Mouse (Mus musculus) MEL (cell line): ENCODE results near the gene Gm44973. TPM values are rescaled to one million over a fixed set of nuclear protein-coding genes. Genes with fewer than 3 reads are reported as not detected.

Source experiments
- DNase-seq: peaks from one replicate; pipeline ENCODE4 v3.0.0; 2011; ENCODE audit warnings: low read depth, low spot score
- H3K27ac ChIP-seq: 2 replicates; pipeline ENCODE4 v1.5.1; 2012; ENCODE audit warnings: low read depth, mild to moderate bottlenecking, control low read depth, low read length, moderate library complexity; ENCODE audit not compliant: control insufficient read depth
- H3K27me3 ChIP-seq, 2 experiments: fragments of 150-350 bp in 1 of 2; sonication (generic) in 1 of 2; 2 replicates each; pipeline ENCODE4 v1.6.1; 2012; ENCODE audit warnings: low read length in 2 of 2, mild to moderate bottlenecking in 2 of 2, improper control_type of control experiment in 1 of 2, moderate library complexity in 1 of 2; ENCODE audit not compliant: insufficient read depth in 2 of 2, control insufficient read depth in 1 of 2
- H3K36me3 ChIP-seq, 2 experiments: 2 replicates each; pipeline ENCODE4 v1.6.1; 2012 to 2014; ENCODE audit warnings: low read length in 2 of 2, improper control_type of control experiment in 1 of 2, inconsistent platforms in 1 of 2, mild to moderate bottlenecking in 1 of 2; ENCODE audit not compliant: insufficient read depth in 2 of 2, control insufficient read depth in 1 of 2
- H3K4me1 ChIP-seq, 2 experiments: fragments of 150-350 bp in 1 of 2; sonication (generic) in 1 of 2; 2 replicates each; pipeline ENCODE4 v1.6.1; 2012; ENCODE audit warnings: low read length in 2 of 2, improper control_type of control experiment in 1 of 2, mild to moderate bottlenecking in 1 of 2; ENCODE audit not compliant: insufficient read depth in 2 of 2, control insufficient read depth in 1 of 2
- H3K4me3 ChIP-seq, 2 experiments: fragments of 150-350 bp in 1 of 2; sonication (generic) in 1 of 2; 2 replicates each; pipeline ENCODE4 v1.5.1; 2012; ENCODE audit warnings: low read depth in 2 of 2, low read length in 2 of 2, mild to moderate bottlenecking in 2 of 2, moderate library complexity in 2 of 2, control low read depth in 1 of 2, improper control_type of control experiment in 1 of 2; ENCODE audit not compliant: control insufficient read depth in 1 of 2, insufficient read depth in 1 of 2
- H3K79me2 ChIP-seq: 2 replicates; pipeline ENCODE4 v1.6.1; 2012; ENCODE audit warnings: mild to moderate bottlenecking, low read length, moderate library complexity; ENCODE audit not compliant: control insufficient read depth, poor library complexity, insufficient read depth
- H3K9ac ChIP-seq: 2 replicates; pipeline ENCODE4 v1.6.1; 2012; ENCODE audit warnings: low read depth, mild to moderate bottlenecking, control low read depth, low read length, moderate library complexity; ENCODE audit not compliant: control insufficient read depth, poor library complexity, severe bottlenecking
- H3K9me3 ChIP-seq: fragments of 150-350 bp; sonication (generic); replicated peaks from 2 replicates; pipeline ENCODE4 v1.6.1; 2012; ENCODE audit warnings: mild to moderate bottlenecking, low read length, improper control_type of control experiment, moderate library complexity; ENCODE audit not compliant: insufficient read depth
- BHLHE40 ChIP-seq: IDR thresholded peaks from 2 replicates; pipeline ENCODE4 v1.6.1; 2012; ENCODE audit warnings: low read depth, mild to moderate bottlenecking, inconsistent platforms, low read length, improper control_type of control experiment, borderline replicate concordance
- CHD2 ChIP-seq: IDR thresholded peaks from 2 replicates; pipeline ENCODE4 v1.6.1; 2011; ENCODE audit warnings: low read length, improper control_type of control experiment
- CTCF ChIP-seq, 3 experiments: IDR thresholded peaks in 2 of 3; conservative IDR thresholded peaks in 1 of 3; 2 replicates each; pipeline ENCODE4 v1.5.1; 2011 to 2012; ENCODE audit warnings: low read length in 3 of 3, low read depth in 2 of 3, mild to moderate bottlenecking in 2 of 3, improper control_type of control experiment in 1 of 3, inconsistent platforms in 1 of 3, mixed read lengths in 1 of 3, moderate library complexity in 1 of 3; ENCODE audit not compliant: control insufficient read depth in 1 of 3, insufficient read depth in 1 of 3, poor library complexity in 1 of 3, severe bottlenecking in 1 of 3
- EP300 ChIP-seq, 2 experiments: IDR thresholded peaks; 2 replicates each; pipeline ENCODE4 v1.6.1; 2011; ENCODE audit warnings: improper control_type of control experiment in 2 of 2, low read length in 2 of 2, low read depth in 1 of 2, mild to moderate bottlenecking in 1 of 2
- ETS1 ChIP-seq: IDR thresholded peaks from 2 replicates; pipeline ENCODE4 v1.6.1; 2012; ENCODE audit warnings: low read depth, mild to moderate bottlenecking, inconsistent platforms, low read length, improper control_type of control experiment, moderate library complexity
- GATA1 ChIP-seq: IDR thresholded peaks from 2 replicates; pipeline ENCODE4 v1.6.1; 2011; ENCODE audit warnings: low read depth, low read length, improper control_type of control experiment
- HCFC1 ChIP-seq: IDR thresholded peaks from 2 replicates; pipeline ENCODE4 v1.6.1; 2012; ENCODE audit warnings: low read depth, mild to moderate bottlenecking, inconsistent platforms, low read length, improper control_type of control experiment, moderate library complexity
- JUND ChIP-seq: IDR thresholded peaks from 2 replicates; pipeline ENCODE4 v1.6.1; 2011; ENCODE audit warnings: low read depth, mild to moderate bottlenecking, improper control_type of control experiment, low read length
- KAT2A ChIP-seq: conservative IDR thresholded peaks from 2 replicates; pipeline ENCODE4 v1.6.1; 2012; ENCODE audit warnings: low read depth, low read length, improper control_type of control experiment, inconsistent platforms
- MAX ChIP-seq: IDR thresholded peaks from 2 replicates; pipeline ENCODE4 v1.6.1; 2011; ENCODE audit warnings: low read length, improper control_type of control experiment
- MXI1 ChIP-seq: IDR thresholded peaks from 2 replicates; pipeline ENCODE4 v1.6.1; 2011; ENCODE audit warnings: mild to moderate bottlenecking, low read depth, low read length, improper control_type of control experiment
- POLR2AphosphoS2 ChIP-seq: IDR thresholded peaks from 2 replicates; pipeline ENCODE4 v1.6.1; 2011; ENCODE audit warnings: low read length, improper control_type of control experiment
- POLR2AphosphoS5 ChIP-seq: IDR thresholded peaks from 2 replicates; pipeline ENCODE4 v1.6.1; 2012; ENCODE audit warnings: low read depth, borderline replicate concordance, mild to moderate bottlenecking, inconsistent platforms, low read length, moderate library complexity, mixed read lengths
- RAD21 ChIP-seq: IDR thresholded peaks from 2 replicates; pipeline ENCODE4 v1.6.1; 2011; ENCODE audit warnings: mild to moderate bottlenecking, low read depth, low read length, improper control_type of control experiment
- RCOR1 ChIP-seq: IDR thresholded peaks from 2 replicates; pipeline ENCODE4 v1.6.1; 2012; ENCODE audit warnings: low read depth, mild to moderate bottlenecking, inconsistent platforms, low read length, improper control_type of control experiment
- SIN3A ChIP-seq: IDR thresholded peaks from 2 replicates; pipeline ENCODE4 v1.6.1; 2012; ENCODE audit warnings: low read length, improper control_type of control experiment, inconsistent platforms
- SMC3 ChIP-seq: IDR thresholded peaks from 2 replicates; pipeline ENCODE4 v1.6.1; 2011; ENCODE audit warnings: low read depth, low read length, improper control_type of control experiment
- TAL1 ChIP-seq: IDR thresholded peaks from 2 replicates; pipeline ENCODE4 v1.6.1; 2012; ENCODE audit warnings: mild to moderate bottlenecking, inconsistent platforms, low read length, moderate library complexity, mixed read lengths
- TCF12 ChIP-seq: IDR thresholded peaks from 2 replicates; pipeline ENCODE4 v1.6.1; 2014; ENCODE audit warnings: low read depth, mild to moderate bottlenecking, inconsistent platforms, low read length, improper control_type of control experiment, moderate library complexity
- USF1 ChIP-seq: IDR thresholded peaks from 2 replicates; pipeline ENCODE4 v1.6.1; 2014; ENCODE audit warnings: low read depth, mild to moderate bottlenecking, inconsistent platforms, low read length, improper control_type of control experiment, moderate library complexity
- ZC3H11A ChIP-seq: IDR thresholded peaks from 2 replicates; pipeline ENCODE4 v1.6.1; 2012; ENCODE audit warnings: low read depth, mild to moderate bottlenecking, inconsistent platforms, low read length, improper control_type of control experiment
- ZKSCAN1 ChIP-seq: IDR thresholded peaks from 2 replicates; pipeline ENCODE4 v1.6.1; 2012; ENCODE audit warnings: low read depth, mild to moderate bottlenecking, inconsistent platforms, low read length, improper control_type of control experiment, moderate library complexity
- polyA plus RNA-seq, 2 experiments: library from polyadenylated mRNA; stranded (reverse) in 1 of 2; unstranded in 1 of 2; fragments of >175 nt in 1 of 2; fragments of >200 nt in 1 of 2; gene quantifications; 2 replicates each; pipeline versions ENCODE4 v1.2.1 to v1.2.4; 2012; ENCODE audit warnings: low replicate concordance in 2 of 2, low read depth in 1 of 2; ENCODE audit not compliant: insufficient read length in 2 of 2, insufficient read depth in 1 of 2, missing spikeins in 1 of 2
- total RNA-seq: library from RNA; depleted of rRNA; stranded (reverse); fragments of 300-350 nt; gene quantifications from 2 replicates; pipeline ENCODE4 v1.2.3, GENCODE M21; 2012; rRNA removed

Gm44973 gene
- total and polyA plus RNA-seq, 3 experiments, result 7.9 TPM; not detected in 2

DNA sequence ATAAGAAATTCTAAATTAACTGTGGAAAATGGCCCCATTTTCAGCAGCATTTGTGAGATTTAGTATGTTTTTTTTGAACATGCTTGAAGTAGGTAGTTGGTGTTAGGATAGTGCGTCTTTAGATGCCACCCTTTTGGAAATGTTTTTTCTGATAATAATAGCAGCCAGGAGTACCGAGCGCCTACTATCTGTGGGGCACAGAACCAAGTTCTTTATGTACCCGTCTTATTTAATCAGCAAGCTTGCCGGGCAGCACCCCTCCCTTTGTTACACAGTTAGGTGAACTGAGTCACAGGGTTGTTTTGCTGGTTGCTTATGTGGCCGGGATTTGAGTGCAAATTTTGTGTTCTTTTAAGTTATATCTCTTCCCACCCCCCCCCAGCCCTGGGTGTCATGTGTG, 65.9 kb downstream of the Gm44973 start:
- Histone ChIP-seq H3K27ac (peak overlapping the region; percentile 3; the same call in 1 of the 2 replicates), H3K36me3 (peaks cover 24 to 51% of the 10 kb centered on the region in 2 experiments), H3K27me3 (no peaks in the 10 kb centered on the region), H3K4me3 (peak overlapping the region; percentile 69 to 95), H3K79me2 (peaks cover 43% of the 10 kb centered on the region), H3K9me3 (no peaks in the 10 kb centered on the region), H3K9ac (peak overlapping the region; percentile 91), H3K4me1 (peaks cover 13 to 41% of the 10 kb centered on the region in 2 experiments)
- TF ChIP-seq RAD21 (no peak), TAL1 (peak; percentile 69), EP300 (IDR thresholded peaks at IDR 0.05; ENCODE audit: low read depth in 1 of 2, low read length in 2 of 2) (peak; percentile 43 to 73; a peak in 3 of 4 replicates), KAT2A (no peak), ZC3H11A (no peak), MXI1 (0 out of 2 replicates have a peak, but pooled peaks have one; percentile 32), TCF12 (peak; percentile 52; the same call in 1 of the 2 replicates), CTCF (IDR thresholded peaks at IDR 0.05 in 2 of 3, conservative IDR thresholded peaks at IDR 0.05 in 1 of 3; ENCODE audit: control insufficient read depth in 1 of 3, insufficient read depth in 1 of 3, low read depth in 2 of 3, low read length in 3 of 3, poor library complexity in 1 of 3, severe bottlenecking in 1 of 3) (peak in 1 of 3 experiments; percentile 18; a peak in 2 of 6 replicates), HCFC1 (0 out of 2 replicates have a peak, but pooled peaks have one; percentile 23), SIN3A (peak; percentile 61; the same call in 1 of the 2 replicates), GATA1 (peak; percentile 44; the same call in 1 of the 2 replicates), CHD2 (no peak)
- DNase-seq, result peak; percentile 75

DNA sequence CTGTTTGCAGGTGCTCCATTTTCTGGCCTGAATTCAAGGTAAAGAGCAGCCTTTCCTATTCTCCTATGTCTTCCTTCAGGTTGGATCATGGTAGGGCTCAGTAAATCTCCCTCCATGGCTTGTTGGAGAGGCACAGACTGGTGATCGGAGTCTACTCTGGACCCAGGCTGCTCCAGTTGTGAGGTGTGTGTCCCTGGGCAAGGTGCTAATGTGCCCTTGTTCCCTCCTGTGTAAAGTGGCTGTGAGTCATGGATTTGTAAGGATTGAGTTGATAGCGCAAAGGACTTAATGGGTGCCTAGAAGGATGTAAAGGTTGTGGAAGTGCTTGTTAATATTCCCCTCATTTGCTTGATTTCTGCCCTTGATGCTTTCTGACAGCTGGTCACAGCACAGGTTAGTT, 66.6 kb downstream of the Gm44973 start:
- H3K36me3 ChIP-seq, result peaks cover 19 to 44% of the 10 kb centered on the region in 2 experiments
- H3K79me2 ChIP-seq, result peaks cover 46% of the 10 kb centered on the region
- DNase-seq, result no peak
- H3K9ac ChIP-seq, result peak overlapping the region; percentile 91
- TF ChIP-seq POLR2AphosphoS5 (no peak), TAL1 (no peak), POLR2AphosphoS2 (no peak), ZKSCAN1 (no peak), KAT2A (no peak), GATA1 (no peak), HCFC1 (no peak), ZC3H11A (no peak), EP300 (IDR thresholded peaks at IDR 0.05; ENCODE audit: low read depth in 1 of 2, low read length in 2 of 2) (no peak), SMC3 (no peak), RCOR1 (no peak), BHLHE40 (no peak), JUND (no peak), CHD2 (no peak), MAX (no peak), USF1 (no peak), MXI1 (no peak), ETS1 (no peak)
- no peaks in the 10 kb centered on the region for H3K9me3 ChIP-seq
- H3K4me1 ChIP-seq, result peaks cover 8 to 34% of the 10 kb centered on the region in 2 experiments
- peak overlapping the region; percentile 69 to 95 for H3K4me3 ChIP-seq
- no peak overlapping the region for H3K27ac ChIP-seq
- H3K27me3 ChIP-seq, result no peaks in the 10 kb centered on the region

Other genes with a start within 250 kb of the Gm44973 start
- gene Fam71e2, start 244.2 kb upstream of the Gm44973 start, total RNA-seq, result not detected in 2 replicates
- not detected for gene Fam71e2, start 244.2 kb upstream of the Gm44973 start, polyA plus RNA-seq
- gene Il11, start 232.6 kb upstream of the Gm44973 start, total RNA-seq, result 0.12 TPM in 1 of 2 replicates, not detected in the other
- under 1 TPM in 1 of 2 experiments, not detected in 1; 0.07 TPM for gene Il11, start 232.6 kb upstream of the Gm44973 start, polyA plus RNA-seq
- not detected in 2 replicates for gene Tmem190, start 232.6 kb upstream of the Gm44973 start, total RNA-seq
- 1 to 10 TPM in 1 of 2 experiments, not detected in 1; 1.6 TPM for gene Tmem190, start 232.6 kb upstream of the Gm44973 start, polyA plus RNA-seq
- gene Tmem238, start 225.8 kb upstream of the Gm44973 start, total RNA-seq, result 20.9 and 23.8 TPM in 2 replicates
- gene Tmem238, start 225.8 kb upstream of the Gm44973 start, polyA plus RNA-seq, result 10 to 100 TPM in 1 of 2 experiments, not detected in 1; 31.3 TPM
- gene Rpl28, start 222.6 kb upstream of the Gm44973 start, total RNA-seq, result 2,026 and 2,264 TPM in 2 replicates
- gene Rpl28, start 222.6 kb upstream of the Gm44973 start, polyA plus RNA-seq, result 1,000 to 10,000 TPM in 1 of 2 experiments, 100 to 1,000 TPM in 1; 1,000 to 9,991 TPM
- gene Ube2s, start 202.9 kb upstream of the Gm44973 start, total RNA-seq, result 341 and 346 TPM in 2 replicates
- gene Ube2s, start 202.9 kb upstream of the Gm44973 start, polyA plus RNA-seq, result 100 to 1,000 TPM in 1 of 2 experiments, not detected in 1; 740 TPM
- not detected in 2 replicates for gene Shisa7, start 170.8 kb upstream of the Gm44973 start, total RNA-seq
- under 1 TPM in 1 of 2 experiments, not detected in 1; 0.07 TPM for gene Shisa7, start 170.8 kb upstream of the Gm44973 start, polyA plus RNA-seq
- gene Isoc2b, start 145.2 kb upstream of the Gm44973 start, total RNA-seq, result 2.6 and 2.8 TPM in 2 replicates
- gene Isoc2b, start 145.2 kb upstream of the Gm44973 start, polyA plus RNA-seq, result 1 to 10 TPM in 1 of 2 experiments, not detected in 1; 3.0 TPM
- gene Isoc2a, start 138.3 kb upstream of the Gm44973 start, total RNA-seq, result 11.1 and 12.4 TPM in 2 replicates
- 10 to 100 TPM in 1 of 2 experiments, not detected in 1; 20.6 TPM for gene Isoc2a, start 138.3 kb upstream of the Gm44973 start, polyA plus RNA-seq
- 0.15 TPM in 1 of 2 replicates, not detected in the other for gene Gm36210, start 109.0 kb upstream of the Gm44973 start, total RNA-seq
- under 1 TPM in 1 of 2 experiments, not detected in 1; 0.97 TPM for gene Gm36210, start 109.0 kb upstream of the Gm44973 start, polyA plus RNA-seq
- 2.5 and 3.3 TPM in 2 replicates for gene Zfp628, start 100.3 kb upstream of the Gm44973 start, total RNA-seq
- gene Zfp628, start 100.3 kb upstream of the Gm44973 start, polyA plus RNA-seq, result 10 to 100 TPM in 1 of 2 experiments, not detected in 1; 17.6 TPM
- gene Nat14, start 93.5 kb upstream of the Gm44973 start, total RNA-seq, result 0.81 and 0.85 TPM in 2 replicates
- 1 to 10 TPM in 1 of 2 experiments, not detected in 1; 1.9 TPM for gene Nat14, start 93.5 kb upstream of the Gm44973 start, polyA plus RNA-seq
- gene Ssc5d, start 89.7 kb upstream of the Gm44973 start, total RNA-seq, result 0.04 TPM in 1 of 2 replicates, not detected in the other
- under 1 TPM in 1 of 2 experiments, not detected in 1; 0.17 TPM for gene Ssc5d, start 89.7 kb upstream of the Gm44973 start, polyA plus RNA-seq
- gene Sbk2, start 51.1 kb upstream of the Gm44973 start, total RNA-seq, result not detected in 2 replicates
- not detected for gene Sbk2, start 51.1 kb upstream of the Gm44973 start, polyA plus RNA-seq
- not detected in 2 replicates for gene Sbk3, start 44.3 kb upstream of the Gm44973 start, total RNA-seq
- gene Sbk3, start 44.3 kb upstream of the Gm44973 start, polyA plus RNA-seq, result not detected
- 0.42 and 0.54 TPM in 2 replicates for gene Zfp579, start 19.3 kb upstream of the Gm44973 start, total RNA-seq
- 1 to 10 TPM in 1 of 2 experiments, not detected in 1; 3.6 TPM for gene Zfp579, start 19.3 kb upstream of the Gm44973 start, polyA plus RNA-seq
- 9.2 and 9.4 TPM in 2 replicates for gene Zfp524, start 1.1 kb upstream of the Gm44973 start, total RNA-seq
- 10 to 100 TPM in 1 of 2 experiments, not detected in 1; 12.7 TPM for gene Zfp524, start 1.1 kb upstream of the Gm44973 start, polyA plus RNA-seq
- gene Fiz1, start 799 bp upstream of the Gm44973 start, total RNA-seq, result 27.5 and 28.1 TPM in 2 replicates
- gene Fiz1, start 799 bp upstream of the Gm44973 start, polyA plus RNA-seq, result 10 to 100 TPM in 1 of 2 experiments, not detected in 1; 56.5 TPM
- gene Zfp865, start 4.9 kb downstream of the Gm44973 start, total RNA-seq, result 12.2 and 12.7 TPM in 2 replicates
- 10 to 100 TPM in 1 of 2 experiments, not detected in 1; 34.6 TPM for gene Zfp865, start 4.9 kb downstream of the Gm44973 start, polyA plus RNA-seq
- 0.39 and 0.50 TPM in 2 replicates for gene Ccdc106, start 5.1 kb downstream of the Gm44973 start, total RNA-seq
- gene Ccdc106, start 5.1 kb downstream of the Gm44973 start, polyA plus RNA-seq, result under 1 TPM in 1 of 2 experiments, not detected in 1; 0.82 TPM
- not detected in 2 replicates for gene 4632433K11Rik, start 18.6 kb downstream of the Gm44973 start, total RNA-seq
- gene 4632433K11Rik, start 18.6 kb downstream of the Gm44973 start, polyA plus RNA-seq, result not detected
- gene Zfp784, start 22.9 kb downstream of the Gm44973 start, total RNA-seq, result 0.96 and 1.2 TPM in 2 replicates
- gene Zfp784, start 22.9 kb downstream of the Gm44973 start, polyA plus RNA-seq, result 1 to 10 TPM in 1 of 2 experiments, not detected in 1; 2.9 TPM
- 1.0 and 1.7 TPM in 2 replicates for gene Zfp580, start 36.0 kb downstream of the Gm44973 start, total RNA-seq
- gene Zfp580, start 36.0 kb downstream of the Gm44973 start, polyA plus RNA-seq, result 10 to 100 TPM in 1 of 2 experiments, not detected in 1; 19.9 TPM
- gene U2af2, start 46.6 kb downstream of the Gm44973 start, total RNA-seq, result 301 and 311 TPM in 2 replicates
- 100 to 1,000 TPM; 477 to 491 TPM for gene U2af2, start 46.6 kb downstream of the Gm44973 start, polyA plus RNA-seq
- 72.3 and 75.5 TPM in 2 replicates for gene Epn1, start 64.7 kb downstream of the Gm44973 start, total RNA-seq
- 100 to 1,000 TPM in 1 of 2 experiments, not detected in 1; 147 TPM for gene Epn1, start 64.7 kb downstream of the Gm44973 start, polyA plus RNA-seq
- not detected in 2 replicates for gene Rfpl4, start 101.5 kb downstream of the Gm44973 start, total RNA-seq
- not detected for gene Rfpl4, start 101.5 kb downstream of the Gm44973 start, polyA plus RNA-seq
- gene Rasl2-9, start 110.5 kb downstream of the Gm44973 start, total RNA-seq, result not detected in 2 replicates
- 100 to 1,000 TPM in 1 of 2 experiments, under 1 TPM in 1; 0.65 to 196 TPM for gene Rasl2-9, start 110.5 kb downstream of the Gm44973 start, polyA plus RNA-seq
- not detected in 2 replicates for gene Vmn1r55, start 134.2 kb downstream of the Gm44973 start, total RNA-seq
- gene Vmn1r55, start 134.2 kb downstream of the Gm44973 start, polyA plus RNA-seq, result not detected
- not detected in 2 replicates for gene Vmn1r56, start 181.3 kb downstream of the Gm44973 start, total RNA-seq
- not detected for gene Vmn1r56, start 181.3 kb downstream of the Gm44973 start, polyA plus RNA-seq
- not detected in 2 replicates for gene Vmn1r57, start 203.0 kb downstream of the Gm44973 start, total RNA-seq
- gene Vmn1r57, start 203.0 kb downstream of the Gm44973 start, polyA plus RNA-seq, result not detected